Mouse (Mus musculus): ENCODE results near the gene Napa. TPM values are rescaled to one million over a fixed set of nuclear protein-coding genes. Genes with fewer than 3 reads are reported as not detected.

Napa gene
- 305 TPM for total RNA-seq (2023)

GRCm38 (mm10) chr7:16098021-16099017 lies at the start of gene Napa:
Gene Napa (plus strand): TSS chr7:16098458.

DNA sequence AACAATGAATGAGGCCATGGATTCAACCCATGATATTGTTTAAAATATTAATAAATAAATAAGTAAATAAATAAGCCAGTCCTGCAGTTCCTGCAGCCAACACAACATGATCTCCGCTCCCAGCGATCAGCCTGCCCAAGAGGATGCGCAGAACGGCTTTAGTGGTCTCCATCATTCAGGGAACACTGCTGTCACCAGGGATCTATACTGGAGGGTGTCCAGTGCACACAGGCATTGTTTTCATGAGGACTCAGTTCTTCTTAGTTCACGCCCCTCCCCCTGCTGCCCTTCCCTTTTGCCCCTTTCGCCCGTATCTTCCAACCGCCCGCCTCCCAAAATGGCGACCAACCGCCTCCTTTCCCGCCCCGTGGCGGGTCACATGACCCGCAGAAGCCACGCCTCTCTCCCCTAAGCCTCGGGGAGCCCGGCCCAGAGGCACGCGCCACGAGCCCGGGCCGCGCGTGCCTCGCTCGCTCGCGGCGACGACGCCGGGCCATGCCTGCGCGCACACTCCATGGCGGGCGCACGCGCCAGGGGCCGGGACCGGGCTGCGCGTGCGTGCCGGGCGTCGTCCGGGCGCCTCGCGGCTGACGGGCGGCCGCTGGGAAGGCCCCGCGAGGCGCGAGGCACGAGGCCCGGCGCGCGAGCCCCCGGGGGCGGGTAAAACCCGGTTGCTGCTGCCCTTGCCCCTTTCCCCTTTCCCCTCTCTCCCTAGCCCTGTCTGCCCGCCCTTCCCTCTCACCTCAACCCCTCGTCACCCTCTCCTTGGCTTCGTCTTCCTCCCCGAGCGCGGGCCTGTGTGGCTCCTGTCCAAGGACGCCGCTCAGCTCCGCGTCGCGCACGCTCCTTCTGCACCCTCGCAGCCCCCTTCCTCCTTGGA lies 36.8 kb upstream of the Napa start, which contains the start of gene Zfp541:
Gene Zfp541, plus strand, starts transcription at position 596 of the 880 bp plus-strand sequence.

DNA sequence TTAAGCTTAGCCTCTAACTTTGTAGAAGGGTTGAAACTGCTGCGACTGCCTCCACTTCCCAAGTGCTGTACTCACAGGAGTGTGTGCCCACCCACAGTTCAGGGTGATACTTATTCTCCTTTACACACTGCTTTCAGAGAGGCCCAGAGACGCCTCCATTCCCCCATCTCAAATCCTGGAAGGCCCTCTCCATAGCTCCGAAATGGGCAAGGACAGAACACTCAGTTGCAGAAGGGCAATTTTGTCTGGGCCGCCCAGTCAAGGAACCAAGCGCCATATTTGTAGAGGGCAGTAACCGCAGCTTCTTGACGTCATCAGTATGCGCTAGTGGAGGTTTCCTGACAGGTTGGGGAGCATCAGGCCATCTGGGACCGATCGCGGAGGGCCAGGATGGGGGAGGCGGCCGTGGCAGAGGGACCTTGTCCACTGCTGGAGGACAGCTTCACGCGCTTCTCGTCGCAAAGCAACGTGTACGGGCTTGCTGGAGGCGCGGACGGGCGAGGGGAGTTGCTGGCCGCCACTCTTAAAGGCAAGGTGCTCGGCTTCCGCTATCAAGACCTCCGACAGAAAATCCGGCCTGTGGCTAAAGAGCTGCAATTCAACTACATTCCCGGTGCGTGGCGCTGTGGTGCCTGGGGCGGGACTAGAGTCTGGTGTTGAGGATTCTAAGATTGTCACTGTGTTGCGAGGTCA lies 21.5 kb downstream of the Napa start, which contains the start of gene Kptn:
Gene Kptn, plus strand, starts transcription at position 327 of the 693 bp plus-strand sequence.

GRCm38 (mm10) chr7:16129421-16129845 lies 31.2 kb downstream of the Napa start, which contains the start of gene Slc8a2:
Gene Slc8a2 (plus strand): TSS chr7:16129826.

Other genes starting within 250 kb of the Napa start
- not detected for gene Crx, start 218.5 kb upstream of the Napa start, total RNA-seq (2023)
- not detected for gene Crxos, start 215.8 kb upstream of the Napa start, total RNA-seq (2023)
- gene Selenow, start 176.1 kb upstream of the Napa start, total RNA-seq (2023), result 216 TPM
- 587 TPM for gene Nop53, start 152.4 kb upstream of the Napa start, total RNA-seq (2023)
- gene Ehd2, start 130.9 kb upstream of the Napa start, total RNA-seq (2023), result 1.1 TPM
- gene Bicra, start 50.5 kb upstream of the Napa start, total RNA-seq (2023), result 65.3 TPM
- not detected for gene Zfp541, start 36.6 kb upstream of the Napa start, total RNA-seq (2023)
- 33.2 TPM for gene Kptn, start 21.4 kb downstream of the Napa start, total RNA-seq (2023)
- gene Slc8a2, start 31.4 kb downstream of the Napa start, total RNA-seq (2023), result 0.12 TPM
- gene Meis3, start 76.6 kb downstream of the Napa start, total RNA-seq (2023), result 45.9 TPM
- 20.5 TPM for gene Dhx34, start 123.6 kb downstream of the Napa start, total RNA-seq (2023)
- 0.21 TPM for gene C5ar2, start 145.7 kb downstream of the Napa start, total RNA-seq (2023)
- 1.1 TPM for gene C5ar1, start 161.1 kb downstream of the Napa start, total RNA-seq (2023)
- gene Inafm1, start 175.2 kb downstream of the Napa start, total RNA-seq (2023), result 40.5 TPM
- 373 TPM for gene Ccdc9, start 188.3 kb downstream of the Napa start, total RNA-seq (2023)
- gene Bbc3, start 209.9 kb downstream of the Napa start, total RNA-seq (2023), result 93.4 TPM

Data from CD4-positive naive resting alpha-beta T cell, adult 76 days (primary cell).